Mouse (Mus musculus) lung, embryonic 14.5 days (tissue): Measurements from ENCODE around the gene Foxp4. TPM values are rescaled to one million over a fixed set of nuclear protein-coding genes. Genes with fewer than 3 reads are reported as not detected.

Source experiments
- ATAC-seq: fragments of 200-750 bp; cut with Nextera tagmentation; 2 replicates; pipeline ENCODE4 v1.8.0; 2017; ENCODE audit warnings: mild to moderate bottlenecking, moderate TSS enrichment, moderate library complexity; ENCODE audit not compliant: insufficient read depth
- DNase-seq: peaks from one replicate; pipeline ENCODE4 v3.0.0-alpha.2; 2015
- H3K27ac ChIP-seq: fragments of 300-500 bp; sonication (generic); 2 replicates; pipeline ENCODE4 v1.5.1; 2014; ENCODE audit warnings: low read depth, mild to moderate bottlenecking, moderate library complexity
- H3K27me3 ChIP-seq: fragments of 300-500 bp; sonication (generic); 2 replicates; pipeline ENCODE4 v1.6.1; 2014; ENCODE audit warnings: low read length, control low read depth; ENCODE audit not compliant: insufficient read depth
- H3K36me3 ChIP-seq: fragments of 300-500 bp; sonication (generic); 2 replicates; pipeline ENCODE4 v1.6.1; 2014; ENCODE audit warnings: control low read depth; ENCODE audit not compliant: insufficient read depth
- H3K4me1 ChIP-seq: fragments of 300-500 bp; sonication (generic); 2 replicates; pipeline ENCODE4 v1.6.1; 2014; ENCODE audit warnings: antibody characterized with exemption, control low read depth; ENCODE audit not compliant: insufficient read depth
- H3K4me2 ChIP-seq: fragments of 300-500 bp; sonication (generic); 2 replicates; pipeline ENCODE4 v1.6.1; 2014; ENCODE audit warnings: mild to moderate bottlenecking
- H3K4me3 ChIP-seq: fragments of 300-500 bp; sonication (generic); 2 replicates; pipeline ENCODE4 v1.5.1; 2014; ENCODE audit warnings: low read depth, low read length
- H3K9ac ChIP-seq: fragments of 300-500 bp; sonication (generic); 2 replicates; pipeline ENCODE4 v1.6.1; 2014
- H3K9me3 ChIP-seq: fragments of 300-500 bp; sonication (generic); 2 replicates; pipeline ENCODE4 v1.6.1; 2016; ENCODE audit warnings: low read depth, low read length, control low read depth
- CTCF ChIP-seq: IDR thresholded peaks from 2 replicates; pipeline ENCODE4 v1.5.1; 2016; ENCODE audit warnings: antibody characterized with exemption, low read depth
- WGBS: fragments of 180-500 bp; shearing (Covaris S2); extraction: QIAGEN DNeasy Blood & Tissue Kit; methylation state at CpG from one replicate; pipeline ENCODE4 v1.1.7; 2014; 5-methylcytosine and 5-hydroxymethylcytosine counted together
- polyA plus RNA-seq: library from polyadenylated mRNA; unstranded; fragments of >200 nt; fragmentation: Nextera tagmentation; extraction: Ambion mirVana; gene quantifications from 2 replicates; pipeline ENCODE4 v1.2.1, GENCODE M21; 2014

Gene Foxp4
- polyA plus RNA-seq, 1 experiment from 2014 or later, result 42.2 TPM

DNA sequence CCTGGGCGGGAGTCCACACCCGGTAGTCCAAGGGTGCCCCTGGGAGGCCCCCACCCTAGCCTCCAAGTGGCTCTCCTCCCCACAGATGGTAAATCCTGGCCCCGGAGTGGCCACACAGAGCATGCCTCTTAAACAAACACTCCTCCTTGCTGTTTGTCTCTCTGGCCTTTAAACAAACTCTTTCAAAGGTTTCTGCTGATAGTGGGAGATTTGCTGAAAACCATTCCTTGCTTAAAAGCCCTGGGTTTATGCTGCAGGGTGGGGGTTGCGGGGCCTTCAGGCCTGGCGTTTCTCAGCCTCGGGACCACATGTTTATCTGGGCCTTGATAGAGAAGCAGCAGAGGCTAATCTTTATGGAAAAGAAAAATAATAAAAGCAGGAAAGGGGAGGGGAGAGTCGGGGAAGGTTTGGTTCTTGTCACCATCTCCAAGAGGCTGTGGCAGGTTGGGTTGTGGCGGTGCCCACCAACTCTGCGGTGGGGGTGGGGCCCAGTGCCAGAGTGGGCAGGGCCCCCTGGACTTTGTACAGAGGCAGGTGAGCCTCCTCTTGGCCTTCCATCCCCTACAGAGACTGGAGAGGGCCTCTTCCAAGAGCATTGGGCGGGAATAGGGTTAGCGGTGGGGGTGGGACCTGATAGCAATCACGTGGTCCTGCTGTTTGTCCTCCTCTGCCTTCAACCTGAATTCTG, 30.8 kb upstream of the Foxp4 start:
- no peak overlapping the region; the same call in 1 of the 2 replicates for H3K9ac ChIP-seq
- peak; percentile 52 for DNase-seq

GRCm38 (mm10) chr17:47953231-47953630, 28.8 kb upstream of the Foxp4 start:
- Histone ChIP-seq H3K4me2 (no peak overlapping the region), H3K4me3 (no peak overlapping the region), H3K9ac (no peak overlapping the region), H3K36me3 (no peaks in the 10 kb centered on the region), H3K27ac (no peak overlapping the region), H3K4me1 (peaks cover 15% of the 10 kb centered on the region), H3K9me3 (no peaks in the 10 kb centered on the region), H3K27me3 (no peaks in the 10 kb centered on the region)
- no peak for DNase-seq
- no peak for ATAC-seq
- 51% methylated on average over 5 of the region's 5 CpGs for WGBS
- no peak for TF ChIP-seq CTCF

More for the DNA sequence above, 30.8 kb upstream of the Foxp4 start:
- H3K36me3 ChIP-seq, result no peaks in the 10 kb centered on the region
- H3K4me1 ChIP-seq, result peaks cover 15% of the 10 kb centered on the region
- H3K27me3 ChIP-seq, result no peaks in the 10 kb centered on the region
- H3K9me3 ChIP-seq, result no peaks in the 10 kb centered on the region
- ATAC-seq, result peak; percentile 73
- H3K27ac ChIP-seq, result peak overlapping the region; percentile 85
- H3K4me3 ChIP-seq, result no peak overlapping the region
- WGBS, result 15% methylated on average over 12 of the region's 12 CpGs
- H3K4me2 ChIP-seq, result peak overlapping the region; percentile 16; the same call in 1 of the 2 replicates
- TF ChIP-seq CTCF, result no peak

DNA sequence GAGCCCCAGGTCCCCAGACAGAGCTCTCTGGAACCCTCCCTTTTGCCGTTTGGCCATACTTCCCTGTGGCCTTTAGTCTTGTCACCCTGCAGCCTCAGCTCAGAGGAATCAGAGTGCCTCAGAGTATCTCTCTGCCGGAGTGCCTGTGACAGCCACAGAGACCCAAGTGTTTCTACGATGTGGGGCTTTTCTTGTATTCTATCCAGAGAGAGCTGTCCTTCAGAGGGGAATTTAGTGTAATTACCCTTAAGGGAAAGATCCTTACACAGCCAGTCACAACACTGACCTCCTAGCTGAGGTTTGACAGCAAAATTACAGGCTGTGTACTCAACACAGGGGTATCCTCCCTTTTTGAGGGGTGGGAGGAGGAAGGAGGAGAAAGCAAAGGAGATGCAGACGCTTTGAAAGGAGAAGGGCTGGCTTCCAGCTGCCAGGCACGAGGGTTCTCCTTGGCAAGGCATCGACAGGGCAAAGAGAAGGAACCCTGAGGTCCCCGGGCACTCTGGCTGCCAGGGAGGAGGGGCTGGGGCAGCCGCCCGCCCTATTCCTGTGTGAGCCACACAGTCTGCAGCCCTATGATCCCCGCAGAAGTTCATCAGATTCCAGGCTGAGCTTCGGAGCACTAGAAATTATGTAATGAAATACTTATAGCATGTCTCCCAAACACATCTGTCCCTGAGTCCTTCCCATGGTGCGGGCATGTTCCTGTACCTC, 28.1 kb upstream of the Foxp4 start:
- 13% methylated on average over 12 of the region's 12 CpGs for WGBS
- no peak overlapping the region for H3K27ac ChIP-seq
- H3K9me3 ChIP-seq, result no peaks in the 10 kb centered on the region
- peaks cover 15% of the 10 kb centered on the region; the same call in 1 of the 2 replicates for H3K4me1 ChIP-seq
- TF ChIP-seq CTCF, result no peak
- DNase-seq (peak; percentile 32), ATAC-seq (no peak)
- H3K27me3 ChIP-seq, result no peaks in the 10 kb centered on the region
- H3K4me3 ChIP-seq, result no peak overlapping the region
- no peak overlapping the region for H3K4me2 ChIP-seq
- no peaks in the 10 kb centered on the region for H3K36me3 ChIP-seq
- no peak overlapping the region for H3K9ac ChIP-seq

DNA sequence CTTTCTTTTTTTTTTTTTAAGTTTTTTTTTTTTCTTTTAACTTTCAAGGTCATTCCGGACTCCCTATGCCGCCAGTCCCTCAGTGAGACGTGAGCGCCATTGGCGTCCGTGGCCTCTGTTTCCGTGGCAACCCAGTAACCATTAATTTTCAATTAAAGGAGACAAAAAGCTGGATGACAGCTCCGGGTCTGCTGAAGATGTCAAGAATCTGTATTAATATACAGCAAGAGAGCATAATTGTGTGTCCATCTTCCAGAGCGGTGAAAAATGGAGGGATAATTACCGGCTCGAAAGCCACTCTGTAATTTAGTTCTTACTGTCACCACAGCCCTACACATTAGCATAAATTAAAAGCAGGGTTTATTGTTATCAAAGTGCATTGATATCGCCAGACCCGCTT, 27.0 kb upstream of the Foxp4 start:
- DNase-seq (no peak), ATAC-seq (no peak)
- 59% methylated on average over 13 of the region's 13 CpGs for WGBS
- Histone ChIP-seq H3K4me2 (no peak overlapping the region), H3K4me1 (peaks cover 21% of the 10 kb centered on the region), H3K9me3 (no peaks in the 10 kb centered on the region), H3K9ac (no peak overlapping the region), H3K27me3 (no peaks in the 10 kb centered on the region), H3K36me3 (no peaks in the 10 kb centered on the region), H3K4me3 (no peak overlapping the region), H3K27ac (no peak overlapping the region)
- TF ChIP-seq CTCF, result no peak

- Histone ChIP-seq H3K4me2 (no peak overlapping the region), H3K4me3 (no peak overlapping the region), H3K9me3 (no peaks in the 10 kb centered on the region), H3K27me3 (no peaks in the 10 kb centered on the region), H3K27ac (no peak overlapping the region), H3K9ac (no peak overlapping the region), H3K4me1 (peaks cover 21% of the 10 kb centered on the region), H3K36me3 (no peaks in the 10 kb centered on the region)
- no peak for TF ChIP-seq CTCF
- DNase-seq (no peak), ATAC-seq (no peak)
- WGBS, result 82% methylated on average over 5 of the region's 5 CpGs
Observed at GRCm38 (mm10) chr17:47950831-47951230, 26.4 kb upstream of the Foxp4 start.

- H3K4me2 ChIP-seq, result no peak overlapping the region
Observed at GRCm38 (mm10) chr17:47949441-47949840, 25.0 kb upstream of the Foxp4 start.

DNA sequence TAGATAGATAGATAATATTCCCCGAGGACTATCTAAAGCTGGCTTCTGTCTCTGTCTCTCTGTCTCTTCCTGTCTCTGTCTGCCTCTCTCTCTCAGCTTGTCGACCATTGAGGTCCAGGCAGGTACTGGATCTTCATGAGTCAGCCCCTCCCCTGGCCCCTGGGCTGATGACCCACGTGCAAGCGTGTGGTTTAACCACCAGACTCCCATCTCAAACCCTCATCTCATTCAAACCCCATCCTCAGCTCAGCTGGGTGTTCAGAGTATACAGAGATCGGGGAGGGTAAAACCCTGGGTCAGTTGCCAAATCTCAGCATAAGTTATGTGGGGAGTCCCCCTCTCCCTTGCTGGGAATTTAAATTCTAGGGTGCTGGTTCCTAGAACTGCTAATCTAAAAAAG, 24.3 kb upstream of the Foxp4 start:
- 66% methylated on average over 5 of the region's 5 CpGs for WGBS
- H3K9me3 ChIP-seq, result no peaks in the 10 kb centered on the region
- no peaks in the 10 kb centered on the region for H3K36me3 ChIP-seq
- H3K27me3 ChIP-seq, result no peaks in the 10 kb centered on the region
- ATAC-seq, result no peak
- H3K9ac ChIP-seq, result no peak overlapping the region
- no peak overlapping the region for H3K4me2 ChIP-seq
- TF ChIP-seq CTCF, result no peak
- no peak for DNase-seq
- no peak overlapping the region for H3K4me3 ChIP-seq
- no peak overlapping the region for H3K27ac ChIP-seq
- peaks cover 13% of the 10 kb centered on the region; the same call in 1 of the 2 replicates for H3K4me1 ChIP-seq

More at GRCm38 (mm10) chr17:47949441-47949840, 25.0 kb upstream of the Foxp4 start:
- Histone ChIP-seq H3K4me1 (peaks cover 13% of the 10 kb centered on the region; the same call in 1 of the 2 replicates), H3K27me3 (no peaks in the 10 kb centered on the region), H3K4me3 (no peak overlapping the region), H3K9me3 (no peaks in the 10 kb centered on the region), H3K36me3 (no peaks in the 10 kb centered on the region), H3K9ac (no peak overlapping the region), H3K27ac (no peak overlapping the region)
- 83% methylated on average over 12 of the region's 12 CpGs for WGBS
- ATAC-seq (no peak), DNase-seq (no peak)
- no peak for TF ChIP-seq CTCF
